8 mouse cellular contexts compared by ENCODE assay signal in the genomic region with DNA sequence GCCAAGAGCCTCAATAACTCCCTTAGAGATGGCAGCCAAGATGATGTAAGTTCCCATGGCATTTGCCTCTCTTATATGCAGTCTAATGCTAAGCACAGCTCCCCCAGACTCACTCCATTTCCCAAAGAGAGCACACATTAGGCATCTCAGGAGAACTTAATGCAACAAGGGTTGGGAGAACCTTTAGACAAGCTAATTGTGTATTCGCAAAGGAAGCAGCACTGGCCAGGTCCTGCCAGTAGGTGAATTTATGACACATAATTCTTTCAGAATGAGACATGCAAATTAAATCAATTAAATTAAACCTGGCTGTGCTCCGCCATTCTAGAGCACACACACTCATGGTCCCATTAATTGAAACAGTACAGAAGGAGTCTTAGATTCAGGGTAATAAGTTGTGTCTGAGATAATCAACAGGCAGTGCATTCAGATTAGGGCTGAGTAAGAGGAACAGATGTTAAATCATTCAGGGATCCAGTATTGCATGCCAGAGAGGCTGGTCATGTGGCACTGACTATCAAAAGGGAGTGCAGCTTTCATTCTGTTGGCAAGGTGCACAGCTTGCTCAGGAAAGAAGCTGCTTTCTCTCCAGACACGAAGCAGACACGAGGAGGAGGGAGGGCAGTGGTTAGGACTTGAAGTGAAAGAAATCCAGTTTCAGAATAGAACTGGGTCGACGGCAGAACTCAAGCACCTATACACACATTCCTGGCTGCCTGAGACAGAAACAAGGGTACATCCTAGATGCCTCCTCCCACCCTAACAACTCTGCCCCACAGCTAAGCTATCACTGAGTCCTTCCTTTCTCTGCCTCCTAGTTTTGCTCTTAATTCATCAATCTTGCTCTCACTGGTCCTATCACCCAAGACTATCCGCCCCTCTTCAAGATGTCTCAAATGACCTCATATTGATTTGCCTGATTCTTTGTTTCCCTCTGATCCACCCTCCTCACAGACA.
DNase-seq lines count a peak whose midpoint lies in the region; ATAC-seq and TF ChIP-seq lines count a peak whose summit lies in the region.

No protein-coding gene starts in this region.

- no peak for ATAC-seq in midbrain, embryonic 11.5 days (ENCODE audit: low FRiP score)
- ATAC-seq in frontal cortex, adult (ENCODE audit: low TSS enrichment) = peak; percentile 100

- no peak overlapping the region for H3K4me3 ChIP-seq in midbrain, embryonic 11.5 days (ENCODE audit: low read depth, low read length)
- H3K4me3 ChIP-seq in midbrain, embryonic 10.5 days = no peak overlapping the region
- H3K4me3 ChIP-seq in kidney, adult 2 months (ENCODE audit: insufficient read depth, low read depth, low read length) = no peak overlapping the region

- peaks cover 5% of the 10 kb centered on the region; the same call in 1 of the 2 replicates for H3K27me3 ChIP-seq in midbrain, embryonic 11.5 days (ENCODE audit: control insufficient read depth, insufficient read depth, low read length)
- H3K27me3 ChIP-seq in midbrain, embryonic 10.5 days (ENCODE audit: low read depth, poor library complexity, severe bottlenecking) = peaks cover 67% of the 10 kb centered on the region
- no peaks in the 10 kb centered on the region for H3K27me3 ChIP-seq in kidney, adult 2 months (replicated peaks; ENCODE audit: control insufficient read depth, insufficient read depth, low read length)

- H3K9ac ChIP-seq in midbrain, embryonic 11.5 days (ENCODE audit: low read length) = no peak overlapping the region

- WGBS in midbrain, embryonic 11.5 days = 77% methylated on average over 7 of the region's 7 CpGs
- WGBS in midbrain, embryonic 10.5 days = 79% methylated on average over 7 of the region's 7 CpGs
- WGBS in kidney, adult 2 months = 54% methylated on average over 7 of the region's 7 CpGs

- DNase-seq in midbrain, embryonic 11.5 days (ENCODE audit: low spot score, missing footprints) = peak; percentile 78
- DNase-seq in midbrain, embryonic 10.5 days (ENCODE audit: low spot score) = no peak
- DNase-seq in layer of hippocampus, adult 8-10 months (ENCODE audit: low spot score in 2 of 2) = peak; percentile 64 to 69
- DNase-seq in right cerebral cortex, postnatal 14 days = peak; percentile 36
- no peak for DNase-seq in thymus, postnatal 0 days (ENCODE audit: low spot score)
- no peak for DNase-seq in cerebellum, postnatal 36 days
- no peak for DNase-seq in kidney, adult 2 months

- H3K27ac ChIP-seq in midbrain, embryonic 11.5 days (ENCODE audit: low read depth, low read length) = no peak overlapping the region
- no peak overlapping the region for H3K27ac ChIP-seq in midbrain, embryonic 10.5 days (replicated peaks)
- no peak overlapping the region for H3K27ac ChIP-seq in kidney, adult 2 months (ENCODE audit: insufficient read depth, low read depth, low read length)

- H3K4me1 ChIP-seq in midbrain, embryonic 11.5 days (ENCODE audit: control insufficient read depth, insufficient read depth, low read length) = no peaks in the 10 kb centered on the region
- H3K4me1 ChIP-seq in midbrain, embryonic 10.5 days = peaks cover 4% of the 10 kb centered on the region; the same call in 1 of the 2 replicates
- H3K4me1 ChIP-seq in kidney, adult 2 months (ENCODE audit: control insufficient read depth, insufficient read depth, low read length) = no peaks in the 10 kb centered on the region

- no peak overlapping the region for H3K4me2 ChIP-seq in midbrain, embryonic 11.5 days

- H3K9me3 ChIP-seq in midbrain, embryonic 11.5 days (ENCODE audit: control insufficient read depth, low read length) = no peaks in the 10 kb centered on the region
- H3K9me3 ChIP-seq in midbrain, embryonic 10.5 days (replicated peaks) = no peaks in the 10 kb centered on the region

- TF ChIP-seq CTCF in kidney, adult 2 months (conservative IDR thresholded peaks at IDR 0.05; ENCODE audit: insufficient read depth, insufficient read length, low read depth, low read length) = no peak

- TF ChIP-seq POLR2A in kidney, adult 2 months (IDR thresholded peaks at IDR 0.05; ENCODE audit: low read depth, low read length) = no peak

- no peaks in the 10 kb centered on the region for H3K36me3 ChIP-seq in midbrain, embryonic 11.5 days (ENCODE audit: control insufficient read depth, insufficient read depth, low read length)
- H3K36me3 ChIP-seq in midbrain, embryonic 10.5 days = no peaks in the 10 kb centered on the region
- H3K36me3 ChIP-seq in kidney, adult 2 months (ENCODE audit: control insufficient read depth, insufficient read depth, low read length) = no peaks in the 10 kb centered on the region

Comparison
In these comparisons a context has a peak if more than half of its experiments do, and no peak if none do; other contexts are left out.
1. DNase-seq: peak in midbrain, embryonic 11.5 days (single experiment), layer of hippocampus, adult 8-10 months (2 of 2) and right cerebral cortex, postnatal 14 days (single experiment); none in midbrain, embryonic 10.5 days (single experiment), thymus, postnatal 0 days (single experiment), cerebellum, postnatal 36 days (0 of 2) and kidney, adult 2 months (single experiment).